8 mouse cellular contexts compared by ENCODE assay signal in genomic region chr7:45361243-45361804, GRCm38 (mm10). TPM values are rescaled to one million over a fixed set of nuclear protein-coding genes. Genes with fewer than 3 reads are reported as not detected.
DNase-seq lines count a peak whose midpoint lies in the region; ATAC-seq and TF ChIP-seq lines count a peak whose summit lies in the region.

No protein-coding gene starts in this region.

- ATAC-seq in Patski = peak; percentile 76
- ATAC-seq in inflammation-experienced regulatory T-cells, adult 6 months = peak; percentile 88
- peak; percentile 82 for ATAC-seq in megakaryocyte progenitor cell, adult 5-6 weeks (replicated peaks; ENCODE audit: poor library complexity)
- ATAC-seq in erythroid progenitor cell, adult 5-6 weeks (replicated peaks; ENCODE audit: low FRiP score, poor library complexity, severe bottlenecking) = no peak

- no peaks in the 10 kb centered on the region for H3K27me3 ChIP-seq in Patski

- POLR2A ChIA-PET in Patski (lab: Charles Lee) = interaction anchor here (1.0 kb wide), 1 partner anchor 62 kb away, joined by 3 read pairs; no protein-coding TSS in a partner anchor

- TF ChIP-seq CTCF in Patski (IDR thresholded peaks at IDR 0.05) = no peak

- CTCF ChIA-PET in Patski (lab: Charles Lee) = interaction anchor here (2.3 to 3.0 kb wide), 2 partner anchors 20 to 84 kb away, joined by 8 to 10 read pairs; partner anchors contain the start of gene Slc6a21

- peak; percentile 37 for DNase-seq in Patski (ENCODE audit: low read depth, low spot score)
- peak; percentile 94 for DNase-seq in cerebellum, adult 9-11 months
- DNase-seq in gastrocnemius, adult 18-20 months (ENCODE audit: low spot score) = peak; percentile 64
- DNase-seq in left cerebral cortex, postnatal 10 days (ENCODE audit: extremely low spot score in 1 of 2, low spot score in 2 of 2) = peak; percentile 68 to 91
- peak; percentile 79 to 82 for DNase-seq in right cerebral cortex, adult 2 months (ENCODE audit: low spot score in 2 of 2)

- in situ Hi-C loops in Patski (cut with MboI; ENCODE audit: low pct_unique_long_range_greater_than_20kb) = no loop called here

- intact Hi-C loops in left cerebral cortex, postnatal 10 days (cut with DNase I) = loop anchor here (10.0 kb wide), 1 partner anchor 197 kb away; the partner anchor contains the start of gene Slc17a7

RNA-seq across cellular contexts. Expression of gene Ppfia3, which starts 5.5 kb away (rescaled TPM):
- 4.1 TPM for polyA plus RNA-seq in Patski (2021)
- total RNA-seq in gastrocnemius, adult 18-20 months (2021) = under 1 TPM; 0.11 to 0.21 TPM
- polyA plus RNA-seq in inflammation-experienced regulatory T-cells, adult 6 months (2017; shearing (Covaris generic)) = under 1 TPM in 2 of 3 experiments, not detected in 1; 0.19 to 0.60 TPM
- total RNA-seq in left cerebral cortex, postnatal 10 days (2021) = 100 to 1,000 TPM; 142 to 147 TPM
- total RNA-seq in megakaryocyte progenitor cell, adult 5-6 weeks (2015) = not detected in 2 replicates
- not detected in 2 replicates for total RNA-seq in megakaryocyte progenitor cell, adult 5-6 weeks (2017)
- not detected in 2 replicates for total RNA-seq in erythroid progenitor cell, adult 5-6 weeks (2015; ENCODE audit: low replicate concordance)
- not detected in 2 replicates for total RNA-seq in erythroid progenitor cell, adult 5-6 weeks (2017; ENCODE audit: low replicate concordance)

RNA-seq across cellular contexts. Expression of gene Lin7b, which starts 9.1 kb away (rescaled TPM):
- 4.7 TPM for polyA plus RNA-seq in Patski (2021)
- not detected for total RNA-seq in gastrocnemius, adult 18-20 months (2021)
- polyA plus RNA-seq in inflammation-experienced regulatory T-cells, adult 6 months (2017; shearing (Covaris generic)) = not detected
- total RNA-seq in left cerebral cortex, postnatal 10 days (2021) = 100 to 1,000 TPM; 176 to 192 TPM
- total RNA-seq in megakaryocyte progenitor cell, adult 5-6 weeks (2015) = not detected in 2 replicates
- not detected in 2 replicates for total RNA-seq in megakaryocyte progenitor cell, adult 5-6 weeks (2017)
- not detected in 2 replicates for total RNA-seq in erythroid progenitor cell, adult 5-6 weeks (2015; ENCODE audit: low replicate concordance)
- total RNA-seq in erythroid progenitor cell, adult 5-6 weeks (2017; ENCODE audit: low replicate concordance) = not detected in 2 replicates

RNA-seq across cellular contexts. Expression of gene Hrc, which starts 26.2 kb away (rescaled TPM):
- polyA plus RNA-seq in Patski (2021) = 0.06 TPM
- total RNA-seq in gastrocnemius, adult 18-20 months (2021) = 100 to 1,000 TPM; 877 to 904 TPM
- polyA plus RNA-seq in inflammation-experienced regulatory T-cells, adult 6 months (2017; shearing (Covaris generic)) = not detected
- total RNA-seq in left cerebral cortex, postnatal 10 days (2021) = 1 to 10 TPM in 1 of 2 experiments, under 1 TPM in 1; 0.99 to 1.3 TPM
- not detected in 2 replicates for total RNA-seq in megakaryocyte progenitor cell, adult 5-6 weeks (2015)
- not detected in 2 replicates for total RNA-seq in megakaryocyte progenitor cell, adult 5-6 weeks (2017)
- not detected in 2 replicates for total RNA-seq in erythroid progenitor cell, adult 5-6 weeks (2015; ENCODE audit: low replicate concordance)
- not detected in 2 replicates for total RNA-seq in erythroid progenitor cell, adult 5-6 weeks (2017; ENCODE audit: low replicate concordance)

RNA-seq across cellular contexts. Expression of gene Trpm4, which starts 27.7 kb away (rescaled TPM):
- 15.0 TPM for polyA plus RNA-seq in Patski (2021)
- 10 to 100 TPM; 25.9 to 31.3 TPM for total RNA-seq in gastrocnemius, adult 18-20 months (2021)
- polyA plus RNA-seq in inflammation-experienced regulatory T-cells, adult 6 months (2017; shearing (Covaris generic)) = 10 to 100 TPM; 17.2 to 21.7 (median 19.3) TPM
- total RNA-seq in left cerebral cortex, postnatal 10 days (2021) = 10 to 100 TPM; 20.5 to 32.2 TPM
- total RNA-seq in megakaryocyte progenitor cell, adult 5-6 weeks (2015) = 1.0 and 1.8 TPM in 2 replicates
- 1.2 and 1.4 TPM in 2 replicates for total RNA-seq in megakaryocyte progenitor cell, adult 5-6 weeks (2017)
- total RNA-seq in erythroid progenitor cell, adult 5-6 weeks (2015; ENCODE audit: low replicate concordance) = not detected in 2 replicates
- not detected in 2 replicates for total RNA-seq in erythroid progenitor cell, adult 5-6 weeks (2017; ENCODE audit: low replicate concordance)

RNA-seq across cellular contexts. Expression of gene Snrnp70, which starts 34.2 kb away (rescaled TPM):
- polyA plus RNA-seq in Patski (2021) = 328 TPM
- total RNA-seq in gastrocnemius, adult 18-20 months (2021) = 10 to 100 TPM; 60.3 to 65.4 TPM
- 100 to 1,000 TPM in 1 of 3 experiments, 10 to 100 TPM in 2; 72.4 to 131 (median 77.7) TPM for polyA plus RNA-seq in inflammation-experienced regulatory T-cells, adult 6 months (2017; shearing (Covaris generic))
- 100 to 1,000 TPM; 352 to 384 TPM for total RNA-seq in left cerebral cortex, postnatal 10 days (2021)
- total RNA-seq in megakaryocyte progenitor cell, adult 5-6 weeks (2015) = 105 and 107 TPM in 2 replicates
- total RNA-seq in megakaryocyte progenitor cell, adult 5-6 weeks (2017) = 387 and 490 TPM in 2 replicates
- 143 and 194 TPM in 2 replicates for total RNA-seq in erythroid progenitor cell, adult 5-6 weeks (2015; ENCODE audit: low replicate concordance)
- total RNA-seq in erythroid progenitor cell, adult 5-6 weeks (2017; ENCODE audit: low replicate concordance) = 312 and 348 TPM in 2 replicates

Comparison
In these comparisons a context has a peak if more than half of its experiments do, and no peak if none do; other contexts are left out.
1. DNase-seq: peak in every context shown above with its lines; median percentile 94 in cerebellum, adult 9-11 months; 80 in right cerebral cortex, adult 2 months; 80 in left cerebral cortex, postnatal 10 days; 64 in gastrocnemius, adult 18-20 months; 37 in Patski.
2. RNA of gene Ppfia3, which starts 5.5 kb away (total RNA-seq): 142 to 147 TPM in left cerebral cortex, postnatal 10 days; 0.11 to 0.21 TPM in gastrocnemius, adult 18-20 months, not detected in megakaryocyte progenitor cell, adult 5-6 weeks and not detected in erythroid progenitor cell, adult 5-6 weeks; every median in the first group is over 100 times any median in the second.
3. RNA of gene Lin7b, which starts 9.1 kb away (total RNA-seq): 176 to 192 TPM in left cerebral cortex, postnatal 10 days; not detected in gastrocnemius, adult 18-20 months, not detected in megakaryocyte progenitor cell, adult 5-6 weeks and not detected in erythroid progenitor cell, adult 5-6 weeks; every median in the first group is over 100 times any median in the second.
4. RNA of gene Hrc, which starts 26.2 kb away (total RNA-seq): 877 to 904 TPM in gastrocnemius, adult 18-20 months; 0.99 to 1.3 TPM in left cerebral cortex, postnatal 10 days, not detected in megakaryocyte progenitor cell, adult 5-6 weeks and not detected in erythroid progenitor cell, adult 5-6 weeks; every median in the first group is over 100 times any median in the second.